8 mouse cellular contexts compared by ENCODE assay signal in genomic region chr15:79025687-79026308, GRCm38 (mm10). TPM values are rescaled to one million over a fixed set of nuclear protein-coding genes. Genes with fewer than 3 reads are reported as not detected.
DNase-seq lines count a peak whose midpoint lies in the region; ATAC-seq lines count a peak whose summit lies in the region.

No protein-coding gene starts in this region.

- no peak overlapping the region for H3K27ac ChIP-seq in neural tube, embryonic 11.5 days (ENCODE audit: low read depth, low read length)
- H3K27ac ChIP-seq in heart, embryonic 16.5 days (ENCODE audit: low read length) = no peak overlapping the region
- peak overlapping the region; percentile 53 for H3K27ac ChIP-seq in limb, embryonic 10.5 days

- H3K27me3 ChIP-seq in neural tube, embryonic 11.5 days (ENCODE audit: control insufficient read depth, insufficient read depth, low read length) = no peaks in the 10 kb centered on the region
- H3K27me3 ChIP-seq in heart, embryonic 16.5 days (ENCODE audit: control insufficient read depth, insufficient read depth, low read length) = 0 out of 2 replicates have a peak, but pooled peaks cover 2% of the 10 kb centered on the region
- 0 out of 2 replicates have a peak, but pooled peaks cover 10% of the 10 kb centered on the region for H3K27me3 ChIP-seq in limb, embryonic 10.5 days (ENCODE audit: low read depth, poor library complexity, severe bottlenecking)

- no peak for ATAC-seq in neural tube, embryonic 11.5 days (ENCODE audit: insufficient read depth, low FRiP score, low TSS enrichment)
- no peak for ATAC-seq in heart, embryonic 16.5 days (replicated peaks; ENCODE audit: extremely low read depth, insufficient read depth, low FRiP score)
- no peak for ATAC-seq in megakaryocyte progenitor cell, adult 5-6 weeks (replicated peaks; ENCODE audit: poor library complexity)
- no peak for ATAC-seq in granulocyte monocyte progenitor cell, adult 5-6 weeks (replicated peaks; ENCODE audit: poor library complexity, severe bottlenecking)

- H3K36me3 ChIP-seq in neural tube, embryonic 11.5 days (ENCODE audit: control insufficient read depth, insufficient read depth, low read length) = no peaks in the 10 kb centered on the region
- no peaks in the 10 kb centered on the region for H3K36me3 ChIP-seq in heart, embryonic 16.5 days (ENCODE audit: control insufficient read depth, insufficient read depth)
- no peaks in the 10 kb centered on the region for H3K36me3 ChIP-seq in limb, embryonic 10.5 days

- 12% methylated on average over 15 of the region's 18 CpGs for WGBS in neural tube, embryonic 11.5 days
- WGBS in heart, embryonic 16.5 days = 19% methylated on average over 17 of the region's 18 CpGs
- 12% methylated on average over 15 of the region's 18 CpGs for WGBS in limb, embryonic 10.5 days

- H3K9me3 ChIP-seq in neural tube, embryonic 11.5 days (ENCODE audit: control insufficient read depth, low read length) = no peaks in the 10 kb centered on the region
- H3K9me3 ChIP-seq in heart, embryonic 16.5 days (replicated peaks; ENCODE audit: control insufficient read depth, low read length) = no peaks in the 10 kb centered on the region
- H3K9me3 ChIP-seq in limb, embryonic 10.5 days (replicated peaks) = no peaks in the 10 kb centered on the region

- peak overlapping the region; percentile 19; the same call in 1 of the 2 replicates for H3K4me2 ChIP-seq in neural tube, embryonic 11.5 days (ENCODE audit: low read depth)
- H3K4me2 ChIP-seq in heart, embryonic 16.5 days (ENCODE audit: low read depth, low read length) = peak overlapping the region; percentile 60

- DNase-seq in neural tube, embryonic 11.5 days (ENCODE audit: low spot score) = peak; percentile 40
- no peak for DNase-seq in neural tube, embryonic 10.5 days (ENCODE audit: extremely low spot score, low spot score)
- no peak for DNase-seq in limb, embryonic 10.5 days (ENCODE audit: low spot score)
- DNase-seq in retina, postnatal 1 day = peak; percentile 56
- no peak for DNase-seq in frontal cortex, postnatal 14 days (ENCODE audit: low spot score in 2 of 2)

- no peak overlapping the region for H3K4me3 ChIP-seq in neural tube, embryonic 11.5 days (ENCODE audit: low read depth, low read length)
- H3K4me3 ChIP-seq in heart, embryonic 16.5 days (ENCODE audit: low read length) = peak overlapping the region; percentile 28
- H3K4me3 ChIP-seq in limb, embryonic 10.5 days = peak overlapping the region; percentile 27

- H3K9ac ChIP-seq in neural tube, embryonic 11.5 days (ENCODE audit: low read length) = peak overlapping the region; percentile 20
- peak overlapping the region; percentile 57 for H3K9ac ChIP-seq in heart, embryonic 16.5 days (ENCODE audit: low read length)

- peaks cover 10% of the 10 kb centered on the region for H3K4me1 ChIP-seq in neural tube, embryonic 11.5 days (ENCODE audit: control insufficient read depth, insufficient read depth, low read length)
- peaks cover 17% of the 10 kb centered on the region for H3K4me1 ChIP-seq in heart, embryonic 16.5 days (ENCODE audit: control insufficient read depth, insufficient read depth, low read length)
- peaks cover 65% of the 10 kb centered on the region for H3K4me1 ChIP-seq in limb, embryonic 10.5 days

RNA-seq across cellular contexts. Expression of gene H1f0, which starts 2.5 kb away (rescaled TPM):
- polyA plus RNA-seq in neural tube, embryonic 11.5 days (2014; fragmentation: Nextera tagmentation; extraction: Ambion mirVana) = 289 and 340 TPM in 2 replicates
- 301 and 315 TPM in 2 replicates for polyA plus RNA-seq in heart, embryonic 16.5 days (2015; fragmentation: Nextera tagmentation; extraction: Ambion mirVana)
- polyA plus RNA-seq in limb, embryonic 10.5 days (2016; fragmentation: Nextera tagmentation; extraction: Ambion mirVana) = 330 and 448 TPM in 2 replicates
- 11.1 and 14.5 TPM in 2 replicates for total RNA-seq in megakaryocyte progenitor cell, adult 5-6 weeks (2015)
- total RNA-seq in megakaryocyte progenitor cell, adult 5-6 weeks (2017) = 24.3 and 29.0 TPM in 2 replicates
- total RNA-seq in granulocyte monocyte progenitor cell, adult 5-6 weeks (2014; fragmentation: Nextera tagmentation) = 10.6 and 17.0 TPM in 2 replicates
- total RNA-seq in granulocyte monocyte progenitor cell, adult 5-6 weeks (2017) = 19.6 and 24.4 TPM in 2 replicates

RNA-seq across cellular contexts. Expression of gene Galr3, which starts 15.9 kb away (rescaled TPM):
- polyA plus RNA-seq in neural tube, embryonic 11.5 days (2014; fragmentation: Nextera tagmentation; extraction: Ambion mirVana) = not detected in 2 replicates
- polyA plus RNA-seq in heart, embryonic 16.5 days (2015; fragmentation: Nextera tagmentation; extraction: Ambion mirVana) = not detected in 2 replicates
- polyA plus RNA-seq in limb, embryonic 10.5 days (2016; fragmentation: Nextera tagmentation; extraction: Ambion mirVana) = 0.13 TPM in 1 of 2 replicates, not detected in the other
- total RNA-seq in megakaryocyte progenitor cell, adult 5-6 weeks (2015) = 0.15 and 0.69 TPM in 2 replicates
- 0.29 and 0.91 TPM in 2 replicates for total RNA-seq in megakaryocyte progenitor cell, adult 5-6 weeks (2017)
- total RNA-seq in granulocyte monocyte progenitor cell, adult 5-6 weeks (2014; fragmentation: Nextera tagmentation) = 0.73 TPM in 1 of 2 replicates, not detected in the other
- total RNA-seq in granulocyte monocyte progenitor cell, adult 5-6 weeks (2017) = 0.65 and 2.1 TPM in 2 replicates

RNA-seq across cellular contexts. Expression of gene Ankrd54, which starts 36.9 kb away (rescaled TPM):
- polyA plus RNA-seq in neural tube, embryonic 11.5 days (2014; fragmentation: Nextera tagmentation; extraction: Ambion mirVana) = 59.5 and 65.6 TPM in 2 replicates
- polyA plus RNA-seq in heart, embryonic 16.5 days (2015; fragmentation: Nextera tagmentation; extraction: Ambion mirVana) = 28.4 and 28.5 TPM in 2 replicates
- polyA plus RNA-seq in limb, embryonic 10.5 days (2016; fragmentation: Nextera tagmentation; extraction: Ambion mirVana) = 73.8 and 77.9 TPM in 2 replicates
- 16.0 and 17.3 TPM in 2 replicates for total RNA-seq in megakaryocyte progenitor cell, adult 5-6 weeks (2015)
- 11.2 and 18.8 TPM in 2 replicates for total RNA-seq in megakaryocyte progenitor cell, adult 5-6 weeks (2017)
- 14.5 and 21.9 TPM in 2 replicates for total RNA-seq in granulocyte monocyte progenitor cell, adult 5-6 weeks (2014; fragmentation: Nextera tagmentation)
- total RNA-seq in granulocyte monocyte progenitor cell, adult 5-6 weeks (2017) = 14.0 and 20.8 TPM in 2 replicates

RNA-seq across cellular contexts. Expression of gene Eif3l, which starts 49.2 kb away (rescaled TPM):
- 250 and 259 TPM in 2 replicates for polyA plus RNA-seq in neural tube, embryonic 11.5 days (2014; fragmentation: Nextera tagmentation; extraction: Ambion mirVana)
- polyA plus RNA-seq in heart, embryonic 16.5 days (2015; fragmentation: Nextera tagmentation; extraction: Ambion mirVana) = 151 and 161 TPM in 2 replicates
- 278 and 295 TPM in 2 replicates for polyA plus RNA-seq in limb, embryonic 10.5 days (2016; fragmentation: Nextera tagmentation; extraction: Ambion mirVana)
- total RNA-seq in megakaryocyte progenitor cell, adult 5-6 weeks (2015) = 192 and 203 TPM in 2 replicates
- 259 and 271 TPM in 2 replicates for total RNA-seq in megakaryocyte progenitor cell, adult 5-6 weeks (2017)
- total RNA-seq in granulocyte monocyte progenitor cell, adult 5-6 weeks (2014; fragmentation: Nextera tagmentation) = 228 and 235 TPM in 2 replicates
- total RNA-seq in granulocyte monocyte progenitor cell, adult 5-6 weeks (2017) = 310 and 312 TPM in 2 replicates

Comparison
In these comparisons a context has a peak if more than half of its experiments do, and no peak if none do; other contexts are left out.
1. DNase-seq: peak in neural tube, embryonic 11.5 days (single experiment) and retina, postnatal 1 day (single experiment); none in neural tube, embryonic 10.5 days (single experiment), limb, embryonic 10.5 days (single experiment) and frontal cortex, postnatal 14 days (0 of 2).